Mouse (Mus musculus) naive thymus-derived CD4-positive, alpha-beta T cell, adult 5 months (primary cell): ENCODE measurements around the gene Serinc2. TPM values are rescaled to one million over a fixed set of nuclear protein-coding genes. Genes with fewer than 3 reads are reported as not detected.

Experiments used
- polyA plus RNA-seq: library from polyadenylated mRNA; unstranded; fragments of 100-300 nt; shearing (Covaris generic); gene quantifications from one replicate; pipeline ENCODE4 v1.2.1, GENCODE M21; 2017

Serinc2 gene
- not detected for polyA plus RNA-seq

GRCm38 (mm10) chr4:130279105-130279504 lies at the start of gene Serinc2:
Serinc2 (minus strand) TSS chr4:130279205.

DNA sequence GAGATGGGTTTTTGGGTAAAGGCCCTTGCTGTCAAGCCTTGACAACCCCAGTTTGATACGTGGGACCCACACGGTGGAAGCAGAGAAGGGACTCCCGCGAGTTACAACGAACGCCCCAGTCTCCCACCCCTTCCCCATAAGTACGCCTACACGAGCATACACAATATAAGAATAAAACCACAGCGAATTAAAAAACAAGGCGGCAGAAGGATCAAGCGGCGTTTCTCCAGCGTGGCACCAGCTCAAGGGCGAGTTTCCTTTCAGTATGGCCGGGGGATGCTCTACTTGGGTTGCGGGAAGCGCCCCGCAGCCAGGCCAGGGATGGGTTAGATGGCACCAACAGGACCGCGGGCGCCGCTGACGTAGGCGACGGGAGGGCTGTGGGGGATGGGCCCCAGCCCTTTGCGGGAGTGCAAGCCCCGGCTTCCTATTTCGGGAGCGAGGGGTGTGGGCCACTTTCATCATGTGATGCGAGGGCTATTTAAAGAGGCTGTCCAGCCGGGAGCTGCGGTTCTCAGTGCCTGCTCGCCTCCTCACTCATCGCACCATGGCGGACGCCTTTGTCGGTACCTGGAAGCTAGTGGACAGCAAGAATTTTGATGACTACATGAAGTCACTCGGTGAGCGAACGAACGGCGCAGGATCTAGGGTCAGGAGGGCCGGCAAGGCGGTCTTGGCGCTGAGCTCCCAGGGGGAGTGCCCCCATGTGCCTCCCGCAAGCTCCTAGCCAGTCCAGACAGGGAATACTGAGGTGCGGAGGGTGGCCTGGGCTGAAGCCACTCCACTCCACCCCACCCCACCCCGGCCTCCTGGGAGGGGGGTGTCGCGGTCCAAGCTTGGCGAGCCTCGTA lies 29.5 kb upstream of the Serinc2 start, which contains the start of the genes Fabp3 and Gm10570:
Gene Fabp3, plus strand, starts transcription at position 365 of the 851 bp plus-strand sequence.
Gene Gm10570, minus strand, starts transcription at position 444 of the 851 bp plus-strand sequence.

GRCm38 (mm10) chr4:130222179-130222578 lies 56.8 kb downstream of the Serinc2 start, which contains the start of gene Gm853:
Gm853 (minus strand) TSS chr4:130222401.

Other genes starting within 250 kb of the Serinc2 start
- gene Col16a1, start 231.4 kb downstream of the Serinc2 start, polyA plus RNA-seq = not detected
- 53.6 TPM for gene Pef1, start 176.6 kb downstream of the Serinc2 start, polyA plus RNA-seq
- gene Hcrtr1, start 139.8 kb downstream of the Serinc2 start, polyA plus RNA-seq = not detected
- gene Tinagl1, start 104.1 kb downstream of the Serinc2 start, polyA plus RNA-seq = not detected
- not detected for gene Gm853, start 56.8 kb downstream of the Serinc2 start, polyA plus RNA-seq
- gene Fabp3, start 29.4 kb upstream of the Serinc2 start, polyA plus RNA-seq = not detected
- gene Gm10570, start 29.5 kb upstream of the Serinc2 start, polyA plus RNA-seq = not detected
- 49.0 TPM for gene Zcchc17, start 80.7 kb upstream of the Serinc2 start, polyA plus RNA-seq
- gene Snrnp40, start 80.9 kb upstream of the Serinc2 start, polyA plus RNA-seq = 97.8 TPM